Mouse (Mus musculus): ENCODE data around the gene Tmem190.

Tmem190 gene

GRCm38 (mm10) chr7:4782759-4783158, at the start of gene Tmem190, which contains the start of gene Il11:
Gene Tmem190, plus strand, starts transcription at chr7:4782937.
Gene Il11, minus strand, starts transcription at chr7:4782859.
- DNase-seq: no peak

- no peak for DNase-seq
Measured at GRCm38 (mm10) chr7:4732968-4733392, 49.8 kb upstream of the Tmem190 start.

- DNase-seq: no peak
Measured at GRCm38 (mm10) chr7:4739041-4739543, 43.6 kb upstream of the Tmem190 start.

- peak; percentile 100 for DNase-seq
Measured at GRCm38 (mm10) chr7:4739544-4740275, 43.0 kb upstream of the Tmem190 start, which contains the start of gene Kmt5c. Gene Kmt5c, plus strand, starts transcription at chr7:4740115.

- DNase-seq: no peak
Measured at GRCm38 (mm10) chr7:4740309-4740727, 42.4 kb upstream of the Tmem190 start.

- DNase-seq: peak; percentile 75
Measured at GRCm38 (mm10) chr7:4741151-4741550, 41.6 kb upstream of the Tmem190 start.

GRCm38 (mm10) chr7:4741672-4742481, 40.9 kb upstream of the Tmem190 start:
- no peak for DNase-seq

- no peak for DNase-seq
Measured at GRCm38 (mm10) chr7:4742482-4742819, 40.3 kb upstream of the Tmem190 start.

- DNase-seq: no peak
Measured at GRCm38 (mm10) chr7:4743354-4743753, 39.4 kb upstream of the Tmem190 start.

- DNase-seq: no peak
Measured at GRCm38 (mm10) chr7:4744886-4745285, 37.9 kb upstream of the Tmem190 start.

- no peak for DNase-seq
Measured at GRCm38 (mm10) chr7:4746326-4746980, 36.3 kb upstream of the Tmem190 start.

- no peak for DNase-seq
Measured at GRCm38 (mm10) chr7:4747156-4747899, 35.4 kb upstream of the Tmem190 start.

- DNase-seq: no peak
Measured at GRCm38 (mm10) chr7:4748321-4748720, 34.4 kb upstream of the Tmem190 start.

- no peak for DNase-seq
Measured at GRCm38 (mm10) chr7:4749169-4749568, 33.6 kb upstream of the Tmem190 start.

- peak; percentile 82 for DNase-seq
Measured at GRCm38 (mm10) chr7:4751971-4752820, 30.5 kb upstream of the Tmem190 start.

GRCm38 (mm10) chr7:4752821-4753570, 29.7 kb upstream of the Tmem190 start, which contains the start of gene Cox6b2:
Gene Cox6b2, minus strand, starts transcription at chr7:4753094.
- peak; percentile 95 for DNase-seq

- no peak for DNase-seq
Measured at GRCm38 (mm10) chr7:4759670-4760069, 23.1 kb upstream of the Tmem190 start.

GRCm38 (mm10) chr7:4764946-4765710, 17.6 kb upstream of the Tmem190 start:
- peak; percentile 20 for DNase-seq

GRCm38 (mm10) chr7:4771202-4771601, 11.5 kb upstream of the Tmem190 start, which contains the start of gene Fam71e2:
Gene Fam71e2, minus strand, starts transcription at chr7:4771302.
- DNase-seq: no peak

- DNase-seq: no peak
Measured at GRCm38 (mm10) chr7:4776131-4776530, 6.6 kb upstream of the Tmem190 start.
